Mouse (Mus musculus): ENCODE data around the gene Hist1h2bl.
"Not testable (repeated sequence)": the region's sequence is repeated elsewhere in the genome, so short reads cannot be mapped to it uniquely, and the experiment has no call there.

The Hist1h2bl gene

DNA sequence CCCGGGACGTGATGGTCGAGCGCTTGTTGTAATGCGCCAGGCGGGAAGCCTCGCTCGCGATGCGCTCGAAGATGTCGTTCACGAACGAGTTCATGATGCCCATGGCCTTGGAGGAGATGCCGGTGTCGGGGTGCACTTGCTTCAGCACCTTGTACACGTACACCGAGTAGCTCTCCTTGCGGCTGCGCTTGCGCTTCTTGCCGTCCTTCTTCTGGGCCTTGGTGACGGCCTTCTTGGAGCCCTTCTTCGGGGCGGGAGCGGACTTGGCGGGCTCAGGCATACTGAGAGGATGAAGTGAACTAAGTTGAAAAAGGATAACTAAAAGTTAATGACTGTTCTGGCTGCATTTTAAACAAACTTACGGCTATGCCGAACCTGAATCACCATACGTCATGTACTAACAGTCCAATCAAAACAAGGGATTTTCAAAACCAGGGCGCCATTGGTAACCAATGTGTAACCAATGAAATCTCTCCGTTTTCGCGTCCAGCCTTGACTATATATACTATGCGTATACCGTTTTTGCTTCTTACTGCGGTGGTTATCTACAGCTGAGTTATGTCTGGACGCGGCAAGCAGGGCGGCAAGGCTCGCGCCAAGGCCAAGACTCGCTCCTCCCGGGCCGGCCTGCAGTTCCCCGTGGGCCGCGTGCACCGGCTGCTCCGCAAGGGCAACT, at the start of gene Hist1h2bl, which contains the start of gene Hist1h2ai:
Gene Hist1h2bl, minus strand, starts transcription at position 280 of the 676 bp plus-strand sequence.
Gene Hist1h2ai, plus strand, starts transcription at position 559 of the 676 bp plus-strand sequence.
- DNase-seq = peak; percentile 64

DNA sequence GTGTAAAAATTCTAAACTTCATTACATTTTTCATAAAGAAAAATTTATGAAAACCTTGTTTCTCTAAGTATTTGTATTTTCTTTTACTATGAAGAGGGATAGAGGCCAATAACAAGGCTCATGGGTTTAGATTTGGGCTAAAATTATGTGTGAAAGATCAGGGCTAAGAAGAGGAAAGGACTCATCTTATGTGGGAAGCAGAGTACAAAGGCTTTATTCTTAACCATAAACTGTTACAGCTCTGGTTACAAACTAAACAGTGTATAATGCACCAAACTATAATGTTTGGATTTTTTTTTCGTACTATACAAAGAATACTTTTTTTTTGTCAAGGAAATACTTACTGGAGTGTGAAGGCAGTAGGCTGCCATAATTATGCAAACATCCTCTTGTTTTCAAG, 39.8 kb upstream of the Hist1h2bl start:
- DNase-seq = no peak

DNA sequence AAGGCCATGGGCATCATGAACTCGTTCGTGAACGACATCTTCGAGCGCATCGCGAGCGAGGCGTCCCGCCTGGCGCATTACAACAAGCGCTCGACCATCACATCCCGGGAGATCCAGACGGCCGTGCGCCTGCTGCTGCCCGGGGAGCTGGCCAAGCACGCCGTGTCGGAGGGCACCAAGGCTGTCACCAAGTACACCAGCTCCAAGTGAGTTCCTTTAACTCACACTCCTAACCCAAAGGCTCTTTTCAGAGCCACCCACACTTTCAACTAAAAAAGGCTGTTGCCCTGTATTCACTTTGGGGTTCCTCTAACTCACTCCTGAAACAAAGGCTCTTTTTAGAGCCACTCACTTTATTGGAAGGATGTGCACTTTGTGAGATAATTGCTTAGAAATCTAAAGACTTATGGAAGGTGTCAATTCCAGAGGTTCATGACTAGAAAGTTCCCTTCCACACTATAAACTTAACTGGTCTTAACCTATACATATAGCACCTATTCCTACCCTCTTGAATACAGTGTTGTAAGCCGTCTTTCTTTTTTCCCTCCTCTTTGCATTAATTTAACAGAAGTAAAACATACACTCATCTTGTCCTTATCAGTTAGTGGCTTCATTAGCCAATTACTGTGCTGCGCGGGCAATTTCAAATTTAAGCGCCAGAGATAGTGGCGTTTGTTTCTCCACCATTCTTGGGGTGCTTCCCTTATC, 38.5 kb upstream of the Hist1h2bl start:
- DNase-seq = not testable (repeated sequence)

DNA sequence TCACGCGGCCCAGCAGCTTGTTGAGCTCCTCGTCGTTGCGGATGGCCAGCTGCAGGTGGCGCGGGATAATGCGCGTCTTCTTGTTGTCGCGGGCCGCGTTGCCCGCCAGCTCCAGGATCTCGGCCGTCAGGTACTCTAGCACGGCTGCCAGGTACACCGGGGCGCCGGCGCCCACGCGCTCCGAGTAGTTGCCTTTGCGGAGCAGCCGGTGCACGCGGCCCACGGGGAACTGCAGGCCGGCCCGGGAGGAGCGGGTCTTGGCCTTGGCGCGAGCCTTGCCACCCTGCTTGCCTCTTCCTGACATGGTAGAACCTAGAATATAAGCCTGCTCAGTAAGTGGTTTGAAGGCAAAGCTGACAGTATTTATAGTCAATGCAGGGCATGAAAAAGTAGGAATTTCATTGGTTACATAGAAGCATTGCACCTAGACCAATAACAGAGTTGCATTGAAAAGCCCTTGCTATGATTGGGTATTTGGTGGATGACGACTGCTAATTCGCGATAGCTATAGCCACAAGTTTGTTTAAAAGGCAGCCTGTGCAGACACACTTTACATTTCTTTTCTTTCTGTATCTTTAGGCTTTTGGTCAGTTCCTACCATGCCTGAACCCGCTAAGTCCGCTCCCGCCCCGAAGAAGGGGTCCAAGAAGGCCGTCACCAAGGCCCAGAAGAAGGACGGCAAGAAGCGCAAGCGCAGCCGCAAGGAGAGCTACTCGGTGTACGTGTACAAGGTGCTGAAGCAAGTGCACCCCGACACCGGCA, 37.8 kb upstream of the Hist1h2bl start, which contains the start of the genes Hist1h2ak and Hist1h2bn:
Gene Hist1h2ak, minus strand, starts transcription at position 304 of the 762 bp plus-strand sequence.
Gene Hist1h2bn, plus strand, starts transcription at position 600 of the 762 bp plus-strand sequence.
- DNase-seq = peak; percentile 31

DNA sequence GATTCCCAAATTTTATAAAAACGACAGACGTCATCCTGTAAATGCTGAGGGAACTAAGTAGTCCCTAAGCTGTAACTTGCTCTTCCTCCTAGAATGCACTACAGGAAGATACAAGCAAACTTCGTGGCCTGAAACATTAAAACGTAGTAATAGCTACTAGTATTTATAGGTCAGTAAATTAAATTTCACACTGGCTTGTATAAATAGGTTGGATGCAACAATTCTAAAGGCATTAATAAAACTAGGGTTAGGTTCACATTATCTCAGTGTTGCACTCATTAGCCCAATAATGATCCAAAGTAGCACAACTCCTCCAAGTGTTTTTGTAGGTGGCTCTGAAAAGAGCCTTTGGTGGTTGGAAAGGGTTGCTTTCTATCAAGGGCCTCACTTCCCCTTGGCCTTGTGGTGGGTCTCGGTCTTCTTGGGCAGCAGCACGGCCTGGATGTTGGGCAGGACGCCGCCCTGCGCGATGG, 37.1 kb upstream of the Hist1h2bl start:
- no peak for DNase-seq

DNA sequence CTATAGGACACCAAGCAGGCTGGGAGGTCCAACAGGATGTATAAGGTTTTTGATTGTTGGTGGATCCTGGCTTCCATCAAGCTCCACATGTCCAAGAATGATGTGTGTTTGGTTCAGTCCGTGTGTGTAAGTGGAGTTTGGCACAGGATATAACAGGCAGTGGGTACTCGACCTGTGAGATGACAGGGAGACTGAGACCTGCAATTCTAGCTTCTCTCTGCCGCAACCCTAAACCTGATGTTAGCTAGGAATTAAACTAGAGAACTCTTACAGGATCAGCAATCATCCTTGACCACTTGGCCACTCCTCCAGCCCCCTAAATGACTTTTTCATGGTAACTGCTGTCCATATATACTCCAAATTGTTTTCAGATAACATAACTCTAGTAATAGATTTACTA, 36.4 kb upstream of the Hist1h2bl start:
- no peak for DNase-seq

DNA sequence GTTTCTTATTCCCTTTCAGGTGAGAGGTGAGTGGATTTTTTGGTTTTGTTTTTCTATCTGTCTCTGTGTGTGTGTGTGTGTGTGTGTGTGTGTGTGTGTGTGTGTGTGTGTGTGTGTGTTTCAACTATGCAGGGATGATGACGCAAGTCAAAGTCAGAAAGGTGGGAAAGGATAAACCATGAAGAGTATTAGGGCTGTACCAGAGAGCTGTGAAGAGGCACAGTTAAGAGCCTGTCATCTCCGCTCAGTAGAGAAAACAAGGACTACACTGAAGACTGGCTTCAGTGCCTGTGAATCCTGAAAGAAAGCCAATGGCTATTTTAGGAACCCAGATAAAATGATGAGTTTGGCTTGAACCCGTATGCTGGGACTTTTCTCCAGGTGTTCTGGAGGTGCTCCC, 35.9 kb upstream of the Hist1h2bl start:
- DNase-seq = no peak

DNA sequence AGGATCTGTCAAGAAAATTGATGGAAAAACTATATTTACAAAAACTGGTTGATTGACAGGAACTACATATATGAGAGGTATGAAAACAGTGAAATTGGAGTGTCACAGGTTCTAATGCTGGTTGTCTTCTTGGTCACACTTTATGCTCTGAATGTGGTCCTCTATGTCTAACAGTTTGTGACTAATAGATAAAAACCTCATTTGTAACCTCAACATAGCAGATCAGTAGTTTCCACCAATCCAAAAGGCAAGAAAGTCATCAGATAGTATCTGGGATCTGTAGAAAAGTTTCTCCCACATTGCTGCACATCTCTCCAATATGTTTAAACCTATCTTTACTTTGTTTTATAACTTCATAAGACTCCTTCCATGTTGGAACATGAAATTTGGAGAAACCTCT, 35.5 kb upstream of the Hist1h2bl start:
- DNase-seq = no peak

DNA sequence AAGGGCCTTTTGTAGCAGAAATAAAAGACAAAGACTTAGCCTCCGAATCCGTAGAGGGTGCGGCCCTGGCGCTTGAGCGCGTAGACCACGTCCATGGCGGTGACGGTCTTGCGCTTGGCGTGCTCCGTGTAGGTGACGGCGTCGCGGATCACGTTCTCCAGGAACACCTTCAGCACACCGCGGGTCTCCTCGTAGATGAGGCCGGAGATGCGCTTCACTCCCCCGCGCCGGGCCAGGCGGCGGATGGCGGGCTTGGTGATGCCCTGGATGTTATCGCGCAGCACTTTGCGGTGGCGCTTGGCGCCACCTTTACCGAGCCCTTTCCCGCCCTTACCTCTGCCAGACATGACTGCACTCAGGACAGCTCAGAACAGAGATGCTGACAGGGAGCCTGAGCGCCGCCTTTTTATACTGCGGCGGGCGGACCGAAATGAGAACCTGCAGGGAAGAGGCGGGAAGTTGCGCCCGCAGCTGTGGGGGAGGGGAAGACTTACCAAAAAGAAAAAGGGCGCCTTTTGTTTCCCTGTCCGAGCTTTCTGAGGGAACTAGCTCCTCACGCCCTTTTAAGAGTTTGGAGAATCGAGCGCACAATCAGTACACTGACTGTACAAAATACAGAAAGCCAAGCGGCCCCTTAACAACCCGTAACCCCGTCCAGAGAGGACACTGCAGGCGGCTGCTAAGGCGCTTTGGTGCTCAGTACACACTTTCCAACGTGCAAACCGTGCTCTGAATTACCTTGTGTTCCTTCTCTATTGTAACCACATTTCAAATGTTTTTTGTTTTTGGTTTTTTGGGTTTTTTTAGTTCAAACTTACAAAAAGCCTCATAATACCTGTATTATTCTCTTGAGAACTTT, 34.4 kb upstream of the Hist1h2bl start, which contains the start of gene Hist1h4k:
Gene Hist1h4k, minus strand, starts transcription at position 347 of the 859 bp plus-strand sequence.
- DNase-seq = peak; percentile 53

DNA sequence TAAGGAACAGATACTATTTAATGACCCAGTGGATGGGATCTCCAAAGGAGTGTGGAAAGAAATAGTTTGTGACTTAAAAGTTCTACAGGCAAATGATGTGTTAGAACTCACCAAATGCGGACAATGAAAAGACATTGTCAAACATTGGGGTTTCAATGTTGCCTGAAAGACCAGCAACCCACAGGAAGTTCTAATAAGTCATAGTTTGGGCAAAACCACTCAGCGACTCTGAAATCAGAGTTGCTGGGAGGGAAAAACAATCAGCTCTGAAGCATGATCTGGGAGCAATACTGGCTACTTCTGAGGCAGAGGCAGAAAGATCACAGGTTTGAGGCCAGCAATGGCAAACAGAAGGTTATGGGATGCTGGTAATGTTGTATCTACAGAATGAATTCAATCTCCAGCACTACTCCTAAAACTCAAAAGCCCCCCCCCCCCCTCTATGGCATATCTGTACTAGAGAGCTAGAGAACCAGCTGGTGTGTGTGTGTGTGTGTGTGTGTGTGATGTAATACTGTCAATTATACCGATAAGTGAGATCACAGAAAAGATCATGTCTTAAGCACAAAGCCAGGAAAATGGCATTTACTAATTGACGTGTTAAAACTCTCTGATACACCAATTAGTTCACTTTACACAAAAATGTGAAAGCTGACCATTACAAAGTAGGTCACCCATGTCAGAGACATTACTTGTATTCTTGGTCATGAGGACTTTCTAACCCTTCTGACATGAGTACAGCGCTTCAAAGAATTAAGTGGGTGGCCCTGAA, 33.6 kb upstream of the Hist1h2bl start:
- no peak for DNase-seq

DNA sequence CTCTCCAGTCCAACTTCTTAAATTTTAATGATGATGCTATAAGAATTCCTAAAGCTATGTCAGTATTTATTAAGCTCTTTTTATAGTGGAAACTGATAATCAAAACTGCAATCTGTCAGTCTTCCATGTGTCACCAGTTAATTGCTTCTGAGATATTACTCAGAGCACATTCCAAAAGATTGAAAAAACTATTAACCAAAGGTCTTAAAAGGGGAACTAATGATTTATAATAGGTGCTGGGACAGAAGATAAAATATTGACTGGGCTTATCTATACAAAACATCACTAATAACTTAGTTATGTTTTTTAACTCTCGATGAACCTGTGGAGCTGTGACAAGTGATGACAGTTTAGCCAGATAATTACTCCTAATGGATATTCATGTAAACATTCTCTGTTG, 29.1 kb upstream of the Hist1h2bl start:
- no peak for DNase-seq

DNA sequence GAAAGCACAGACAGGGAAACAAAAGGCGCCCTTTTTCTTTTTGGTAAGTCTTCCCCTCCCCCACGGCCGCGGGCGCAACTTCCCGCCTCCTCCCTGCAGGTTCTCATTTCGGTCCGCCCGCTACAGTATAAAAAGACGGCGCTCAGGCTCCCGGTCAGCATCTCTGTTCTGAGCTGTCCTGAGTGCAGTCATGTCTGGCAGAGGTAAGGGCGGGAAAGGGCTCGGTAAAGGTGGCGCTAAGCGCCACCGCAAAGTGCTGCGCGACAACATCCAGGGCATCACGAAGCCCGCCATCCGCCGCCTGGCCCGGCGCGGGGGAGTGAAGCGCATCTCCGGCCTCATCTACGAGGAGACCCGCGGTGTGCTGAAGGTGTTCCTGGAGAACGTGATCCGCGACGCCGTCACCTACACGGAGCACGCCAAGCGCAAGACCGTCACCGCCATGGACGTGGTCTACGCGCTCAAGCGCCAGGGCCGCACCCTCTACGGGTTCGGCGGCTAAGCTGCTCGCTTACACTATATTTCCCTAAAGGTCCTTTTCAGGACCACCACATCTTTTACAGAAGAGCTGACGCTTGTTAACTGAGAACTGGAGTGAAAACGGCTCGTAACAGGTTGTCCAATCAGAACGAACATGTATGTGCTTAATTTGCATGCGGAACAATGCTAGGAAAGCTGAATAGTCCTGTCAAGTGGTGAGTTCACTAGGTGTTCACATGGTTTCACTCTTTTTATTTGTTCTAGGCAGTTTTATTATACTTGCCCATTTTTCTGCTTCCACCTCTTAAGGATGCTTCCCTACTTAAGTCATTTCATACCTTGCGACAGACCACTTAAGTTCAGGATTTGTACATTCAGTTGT, 19.2 kb upstream of the Hist1h2bl start, which contains the start of gene Hist1h4j:
Gene Hist1h4j, plus strand, starts transcription at position 159 of the 862 bp plus-strand sequence.
- DNase-seq = peak; percentile 21

DNA sequence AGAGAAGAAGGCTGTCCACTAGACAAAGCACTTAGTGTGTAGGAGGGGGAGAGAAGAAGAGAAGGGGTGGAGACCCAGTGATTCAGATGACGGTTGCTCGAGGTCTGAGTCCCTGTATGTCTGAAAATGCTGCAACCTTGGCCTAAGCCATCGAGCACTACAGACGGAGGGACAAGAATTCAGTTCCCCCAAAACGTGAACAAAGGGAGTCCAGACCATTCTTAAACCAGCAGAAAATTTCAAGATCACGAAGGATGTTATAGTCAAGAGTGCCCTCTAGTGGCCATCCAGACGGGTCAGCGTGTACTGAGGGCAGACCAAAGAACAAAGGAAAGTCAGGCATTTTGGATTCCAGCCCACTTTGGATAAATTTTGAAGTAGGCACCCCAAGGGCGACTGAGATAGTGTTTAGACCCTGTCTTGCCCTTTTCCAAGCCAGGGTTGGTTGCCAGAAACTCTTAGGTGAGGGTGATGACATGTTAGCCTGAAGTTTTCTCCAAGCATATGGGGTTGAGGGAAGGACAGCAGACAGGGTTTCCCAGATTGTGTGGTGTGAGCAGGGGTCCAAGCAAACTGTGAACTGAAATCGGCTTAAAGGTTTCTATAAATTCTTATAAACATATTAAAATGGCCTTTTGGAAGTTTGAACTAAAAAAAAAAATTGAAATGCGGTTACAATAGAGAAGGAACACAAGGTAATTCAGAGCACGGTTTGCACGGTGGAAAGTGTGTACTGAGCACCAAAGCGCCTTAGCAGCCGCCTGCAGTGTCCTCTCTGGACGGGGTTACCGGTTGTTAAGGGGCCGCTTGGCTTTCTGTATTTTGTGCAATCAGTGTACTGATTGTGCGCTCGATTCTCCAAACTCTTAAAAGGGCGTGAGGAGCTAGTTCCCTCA, 18.3 kb upstream of the Hist1h2bl start:
- peak; percentile 52 for DNase-seq

DNA sequence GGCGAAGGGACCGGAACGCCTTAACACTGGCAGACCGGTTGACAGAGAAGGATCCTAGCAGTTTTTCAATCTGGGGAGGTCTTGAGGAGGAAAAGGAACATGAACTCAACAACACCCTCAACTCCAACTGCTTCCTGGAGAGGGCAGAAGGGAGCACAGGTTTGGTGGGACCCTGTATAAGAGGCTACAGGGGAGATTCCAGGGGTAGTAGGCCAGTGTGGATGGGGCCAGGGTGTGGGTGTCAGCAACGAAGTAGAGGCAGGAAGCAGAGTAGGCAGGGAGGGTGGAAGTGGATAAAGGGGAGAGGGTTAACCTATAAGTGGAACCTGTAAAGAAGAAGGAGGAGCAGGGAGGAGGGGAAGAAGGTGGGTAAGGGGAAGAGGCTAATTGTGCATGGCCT, 17.5 kb upstream of the Hist1h2bl start:
- DNase-seq = no peak

DNA sequence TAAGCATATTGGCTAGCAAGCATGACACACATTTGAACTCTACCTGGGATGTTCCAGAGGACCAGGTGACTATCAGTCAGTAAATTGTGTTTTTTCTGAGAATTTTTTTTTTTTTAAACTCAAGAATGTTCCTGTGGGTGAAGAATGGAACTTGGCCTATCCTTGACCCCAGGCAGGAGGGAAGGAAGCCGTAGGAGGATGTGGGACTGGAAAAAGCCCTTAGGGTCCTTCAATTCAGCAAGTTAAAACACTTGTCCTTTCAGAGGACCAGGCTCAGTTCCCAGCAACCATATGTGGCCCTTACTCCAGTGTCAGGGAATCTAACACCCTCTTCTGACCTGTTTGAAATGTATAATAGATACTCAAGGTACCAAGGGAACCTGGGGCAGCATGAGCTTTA, 13.6 kb upstream of the Hist1h2bl start:
- DNase-seq = no peak

DNA sequence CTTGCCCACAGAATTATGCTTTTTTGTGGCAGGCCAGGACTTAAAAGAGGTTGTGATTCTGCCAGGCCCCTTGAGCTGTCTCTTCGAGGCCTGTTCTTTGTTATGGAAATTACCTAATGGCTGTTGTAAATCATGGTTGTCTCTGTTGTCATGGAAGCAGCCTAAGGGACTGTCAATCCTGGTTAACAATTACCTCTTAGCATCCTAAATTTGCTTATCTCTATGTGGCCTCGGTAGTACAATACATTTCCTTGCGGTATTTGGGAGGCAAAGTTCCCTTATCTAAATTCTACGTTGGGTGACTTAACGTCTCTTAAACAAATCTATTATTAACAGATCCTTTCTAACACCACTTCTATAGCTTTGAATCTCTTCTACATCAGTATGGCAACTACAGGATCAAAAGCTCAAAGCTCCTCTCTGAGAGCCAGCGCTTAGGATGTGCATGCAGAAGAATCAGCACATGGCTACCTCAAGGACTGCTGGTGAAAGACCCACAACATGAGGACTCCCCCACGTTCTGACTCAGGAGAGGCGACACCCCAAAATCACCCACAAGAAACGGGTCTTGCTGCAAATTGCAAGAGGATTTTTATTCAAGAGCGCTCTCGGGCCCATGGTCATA, 12.1 kb upstream of the Hist1h2bl start:
- no peak for DNase-seq

DNA sequence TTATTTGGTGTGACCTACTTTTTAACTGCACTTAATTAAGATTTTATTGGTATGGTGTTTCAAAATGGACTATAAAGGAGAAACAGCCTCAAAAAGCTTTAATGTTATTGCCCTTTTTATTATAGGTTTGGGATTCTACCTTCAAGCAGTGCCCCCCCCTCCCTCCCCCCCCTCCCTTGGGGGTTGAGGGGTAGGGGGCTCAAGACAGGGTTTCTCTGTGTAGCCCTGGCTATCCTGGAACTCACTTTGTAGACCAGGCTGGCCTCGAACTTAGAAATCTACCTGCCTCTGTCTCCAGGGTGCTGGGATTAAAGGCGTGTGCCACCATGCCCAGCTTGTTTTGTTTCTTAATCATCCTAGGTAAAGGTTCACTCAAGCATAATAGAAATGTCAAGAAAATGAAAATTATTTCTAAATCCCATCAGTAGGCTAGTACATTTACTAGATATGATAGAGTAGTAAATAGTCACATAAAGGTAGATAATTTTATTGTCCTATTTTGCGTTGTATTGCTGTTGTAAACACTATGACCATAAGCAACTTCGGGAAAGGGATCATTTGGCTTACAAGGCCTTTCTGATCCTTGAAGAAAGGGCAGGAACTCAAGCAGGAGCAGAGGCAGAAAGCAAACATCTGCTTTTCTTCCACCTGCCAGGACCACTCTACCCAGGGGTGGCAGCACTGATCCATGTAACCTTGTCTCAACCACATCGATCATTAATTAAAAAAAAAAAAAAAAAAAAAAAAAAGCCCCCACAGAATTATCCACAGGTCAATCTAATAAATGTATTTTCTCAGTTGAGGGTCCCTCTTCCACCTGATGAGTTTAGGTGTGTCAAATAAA, 7.3 kb upstream of the Hist1h2bl start:
- DNase-seq = no peak

All from kidney, adult 11 months (tissue).